Mouse (Mus musculus) forebrain, embryonic 13.5 days (tissue): Measurements from ENCODE around the gene Cabin1. TPM values are rescaled to one million over a fixed set of nuclear protein-coding genes. Genes with fewer than 3 reads are reported as not detected.

Experiments
- ATAC-seq: fragments of 200-750 bp; cut with Nextera tagmentation; 2 replicates; pipeline ENCODE4 v1.8.0; 2017
- H3K27ac ChIP-seq: fragments of 300-500 bp; sonication (generic); 2 replicates; pipeline ENCODE4 v1.5.1; 2015; ENCODE audit warnings: inconsistent platforms, mild to moderate bottlenecking, moderate library complexity
- H3K27me3 ChIP-seq: fragments of 300-500 bp; sonication (generic); 2 replicates; pipeline ENCODE4 v1.6.1; 2015; ENCODE audit warnings: mild to moderate bottlenecking, inconsistent platforms
- H3K36me3 ChIP-seq: fragments of 300-500 bp; sonication (generic); 2 replicates; pipeline ENCODE4 v1.6.1; 2015; ENCODE audit warnings: mild to moderate bottlenecking, inconsistent platforms; ENCODE audit not compliant: poor library complexity, severe bottlenecking
- H3K4me1 ChIP-seq: fragments of 300-500 bp; sonication (generic); 2 replicates; pipeline ENCODE4 v1.6.1; 2015; ENCODE audit warnings: inconsistent platforms
- H3K4me2 ChIP-seq: fragments of 300-500 bp; sonication (generic); 2 replicates; pipeline ENCODE4 v1.6.1; 2015; ENCODE audit warnings: inconsistent platforms, mild to moderate bottlenecking, moderate library complexity
- H3K4me3 ChIP-seq: fragments of 300-500 bp; sonication (generic); 2 replicates; pipeline ENCODE4 v1.5.1; 2015; ENCODE audit warnings: mild to moderate bottlenecking, inconsistent platforms
- H3K9ac ChIP-seq: fragments of 300-500 bp; sonication (generic); 2 replicates; pipeline ENCODE4 v1.6.1; 2015; ENCODE audit warnings: mild to moderate bottlenecking, inconsistent platforms
- H3K9me3 ChIP-seq: fragments of 300-500 bp; sonication (generic); replicated peaks from 2 replicates; pipeline ENCODE4 v1.6.1; 2016; ENCODE audit warnings: inconsistent platforms
- WGBS: fragments of 180-500 bp; shearing (Covaris S2); methylation state at CpG from one replicate; pipeline ENCODE4 v1.1.7; 2015; 5-methylcytosine and 5-hydroxymethylcytosine counted together
- polyA plus RNA-seq: library from polyadenylated mRNA; unstranded; fragments of >200 nt; fragmentation: Nextera tagmentation; extraction: Ambion mirVana; gene quantifications from 2 replicates; pipeline ENCODE4 v1.2.1, GENCODE M21; 2015

The Cabin1 gene
- polyA plus RNA-seq, 1 experiment from 2014 or later = 36.9 TPM

DNA sequence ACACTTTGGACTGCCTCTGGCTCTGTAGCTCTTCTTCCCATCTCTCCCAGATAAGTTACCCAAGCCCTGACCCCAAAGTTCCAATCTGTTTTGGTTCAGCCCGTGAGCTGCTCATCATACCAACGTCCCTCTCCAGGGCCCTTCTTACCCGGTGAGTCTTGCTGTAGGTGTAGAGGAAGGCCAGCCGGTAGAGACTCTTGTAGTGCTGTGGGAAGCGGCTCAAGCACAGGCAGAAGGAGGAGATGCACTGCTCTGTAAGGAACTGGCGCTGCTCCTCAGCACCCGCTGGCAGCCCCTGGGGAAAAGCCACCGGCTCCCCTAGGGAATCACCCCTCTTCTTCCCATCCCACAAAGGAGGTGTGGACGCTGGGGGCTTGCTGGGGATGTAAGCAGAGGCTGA lies 69.6 kb downstream of the Cabin1 start:
- 97% methylated on average over 9 of the region's 9 CpGs for WGBS
- H3K36me3 ChIP-seq = peaks cover 88% of the 10 kb centered on the region
- no peak for ATAC-seq

DNA sequence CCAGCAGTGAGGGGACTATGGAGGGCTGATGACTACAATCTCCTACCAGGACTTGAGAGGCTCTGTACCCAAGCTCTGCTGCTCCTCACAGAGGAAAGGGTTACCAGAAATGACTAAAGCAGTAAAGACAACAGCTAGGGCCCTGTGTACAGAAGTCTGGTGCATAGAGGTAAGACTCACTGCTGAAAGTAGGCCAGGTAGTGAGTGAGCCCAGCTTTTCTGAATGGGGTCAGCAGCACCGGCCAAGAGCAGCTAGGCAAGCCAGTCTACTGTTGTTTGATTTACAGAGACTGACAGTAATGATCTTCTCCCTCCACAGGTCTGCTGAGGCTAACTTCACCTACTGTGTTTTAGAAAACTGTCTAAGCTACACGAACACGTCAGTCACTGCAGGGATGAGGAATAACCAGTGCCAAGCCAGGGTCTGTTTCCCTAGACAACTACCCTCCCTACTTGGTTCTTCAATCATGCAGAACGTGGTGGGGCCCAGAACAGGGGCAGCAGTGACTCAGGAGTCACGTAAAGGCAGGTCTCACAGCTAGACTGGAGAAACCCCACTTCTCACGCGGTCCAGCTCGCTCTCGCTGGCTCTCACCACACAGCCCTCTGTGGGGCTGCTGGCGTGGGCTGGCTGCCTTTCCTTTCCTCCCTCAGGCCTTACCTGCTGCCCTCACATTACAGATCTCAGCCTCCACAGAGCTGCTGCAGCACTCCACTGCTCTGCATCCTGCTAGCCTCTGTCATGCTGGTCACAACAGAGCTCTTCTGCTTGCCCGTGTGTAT lies 70.5 kb downstream of the Cabin1 start:
- H3K4me1 ChIP-seq = no peaks in the 10 kb centered on the region
- H3K9ac ChIP-seq = no peak overlapping the region
- no peaks in the 10 kb centered on the region for H3K9me3 ChIP-seq
- no peaks in the 10 kb centered on the region for H3K27me3 ChIP-seq
- 88% methylated on average over 11 of the region's 11 CpGs for WGBS
- ATAC-seq = no peak
- no peak overlapping the region for H3K4me2 ChIP-seq
- peaks cover 88% of the 10 kb centered on the region for H3K36me3 ChIP-seq
- H3K27ac ChIP-seq = no peak overlapping the region
- no peak overlapping the region for H3K4me3 ChIP-seq

More for the DNA sequence above, 69.6 kb downstream of the Cabin1 start:
- no peak overlapping the region for H3K27ac ChIP-seq
- no peaks in the 10 kb centered on the region for H3K27me3 ChIP-seq
- H3K9ac ChIP-seq = no peak overlapping the region
- H3K4me1 ChIP-seq = no peaks in the 10 kb centered on the region
- H3K4me2 ChIP-seq = no peak overlapping the region
- H3K4me3 ChIP-seq = no peak overlapping the region
- no peaks in the 10 kb centered on the region for H3K9me3 ChIP-seq

DNA sequence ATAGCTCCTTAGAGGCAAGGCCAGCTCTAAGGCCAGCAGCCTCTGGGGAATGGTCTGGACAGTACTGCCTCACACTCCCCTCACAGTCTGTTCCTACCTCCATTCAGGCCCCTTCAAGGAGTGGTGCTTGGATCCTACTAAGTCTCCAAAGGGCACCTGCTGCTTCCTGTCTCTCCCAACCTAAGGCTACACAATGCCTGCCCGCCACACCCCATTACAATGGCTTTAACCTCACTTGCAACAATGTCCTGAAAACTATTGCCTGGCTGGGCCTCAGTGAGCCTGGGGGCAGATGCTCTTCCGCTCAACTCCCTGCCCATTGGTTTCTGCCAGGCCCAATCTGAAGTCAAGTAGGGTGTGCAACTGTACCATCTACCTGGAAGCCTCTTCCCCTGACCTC lies 75.5 kb downstream of the Cabin1 start:
- peaks cover 70% of the 10 kb centered on the region for H3K36me3 ChIP-seq
- H3K4me2 ChIP-seq = no peak overlapping the region
- peaks cover 23% of the 10 kb centered on the region for H3K4me1 ChIP-seq
- H3K9ac ChIP-seq = no peak overlapping the region
- ATAC-seq = no peak
- WGBS = 88% methylated on average over 2 of the region's 2 CpGs
- no peaks in the 10 kb centered on the region for H3K27me3 ChIP-seq
- H3K9me3 ChIP-seq = no peaks in the 10 kb centered on the region
- no peak overlapping the region for H3K27ac ChIP-seq
- H3K4me3 ChIP-seq = no peak overlapping the region

DNA sequence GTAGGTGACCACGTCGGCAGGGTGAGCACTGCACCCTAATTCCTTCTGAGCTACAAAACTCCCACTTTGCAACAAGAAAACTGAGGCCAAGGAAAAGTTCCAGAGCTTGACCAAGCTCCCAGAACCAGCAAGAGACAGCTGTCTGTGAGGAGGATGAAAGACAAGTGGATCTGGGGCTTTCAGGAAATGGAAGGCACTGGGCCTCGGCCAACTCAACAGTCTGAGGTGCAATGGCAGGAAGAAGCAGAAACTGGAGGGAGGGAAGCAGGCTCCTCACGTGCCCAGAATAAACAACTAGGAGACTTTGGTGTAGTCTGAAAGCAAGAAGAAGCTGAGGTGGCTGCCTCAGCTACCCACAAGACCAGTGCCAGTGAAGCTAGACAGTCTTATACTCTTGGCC lies 77.4 kb downstream of the Cabin1 start:
- H3K4me2 ChIP-seq = no peak overlapping the region
- no peaks in the 10 kb centered on the region for H3K9me3 ChIP-seq
- peaks cover 68% of the 10 kb centered on the region for H3K36me3 ChIP-seq
- H3K4me3 ChIP-seq = no peak overlapping the region
- peaks cover 25% of the 10 kb centered on the region for H3K4me1 ChIP-seq
- no peak overlapping the region for H3K27ac ChIP-seq
- H3K9ac ChIP-seq = no peak overlapping the region; the same call in 1 of the 2 replicates
- WGBS = 85% methylated on average over 4 of the region's 4 CpGs
- H3K27me3 ChIP-seq = no peaks in the 10 kb centered on the region
- no peak for ATAC-seq

DNA sequence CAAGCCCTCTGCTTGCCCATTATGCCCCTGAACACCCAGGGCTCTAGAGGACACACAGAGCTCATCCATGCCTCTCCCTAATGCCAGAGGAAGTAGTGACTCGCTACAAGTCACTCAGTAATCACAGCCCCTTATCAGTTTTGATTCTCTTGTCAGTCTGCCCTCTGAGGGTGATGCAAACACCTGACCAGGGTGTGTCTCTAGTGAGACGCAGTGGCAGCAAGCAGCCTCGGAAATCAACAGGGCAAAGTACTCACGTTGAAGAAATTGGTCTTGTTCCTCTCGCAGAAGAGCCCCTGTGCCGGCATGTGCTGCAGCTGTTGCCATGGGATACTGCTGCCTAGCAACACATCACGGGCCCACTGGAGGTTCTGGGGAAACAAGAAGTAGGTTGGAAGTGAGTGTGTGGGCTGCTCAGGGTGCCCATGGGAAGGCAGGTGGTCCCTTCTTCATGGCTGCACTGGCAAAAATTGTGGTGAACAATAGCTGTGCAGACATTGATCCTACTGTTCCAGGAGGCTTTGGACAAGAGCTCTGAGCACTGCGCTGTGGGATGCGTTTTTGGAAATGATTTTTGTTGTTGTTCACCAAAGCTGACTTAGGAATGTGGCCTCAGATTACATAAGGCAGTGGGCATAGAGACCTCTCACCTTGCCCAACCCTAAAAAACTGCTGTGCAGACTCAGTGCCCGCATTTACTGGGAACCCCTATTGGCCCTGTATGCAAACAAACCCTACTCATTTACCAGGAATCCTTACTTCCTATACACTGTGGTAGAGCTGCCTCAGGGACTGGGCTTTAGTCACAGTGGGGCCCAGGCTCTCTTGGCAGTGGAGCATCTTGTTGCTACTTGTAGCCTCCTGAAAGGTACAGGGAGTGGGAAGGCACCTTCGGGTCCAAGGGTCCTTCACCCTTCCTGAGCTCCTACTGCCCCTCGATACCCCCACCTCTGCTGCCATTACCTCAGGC lies 79.8 kb downstream of the Cabin1 start:
- WGBS = 44% methylated on average over 12 of the region's 12 CpGs
- peaks cover 25% of the 10 kb centered on the region for H3K4me1 ChIP-seq
- H3K27me3 ChIP-seq = no peaks in the 10 kb centered on the region
- H3K36me3 ChIP-seq = peaks cover 78% of the 10 kb centered on the region
- ATAC-seq = peak; percentile 93
- peak overlapping the region; percentile 20 for H3K4me2 ChIP-seq
- H3K27ac ChIP-seq = peak overlapping the region; percentile 72
- H3K4me3 ChIP-seq = no peak overlapping the region
- no peaks in the 10 kb centered on the region for H3K9me3 ChIP-seq
- no peak overlapping the region for H3K9ac ChIP-seq

DNA sequence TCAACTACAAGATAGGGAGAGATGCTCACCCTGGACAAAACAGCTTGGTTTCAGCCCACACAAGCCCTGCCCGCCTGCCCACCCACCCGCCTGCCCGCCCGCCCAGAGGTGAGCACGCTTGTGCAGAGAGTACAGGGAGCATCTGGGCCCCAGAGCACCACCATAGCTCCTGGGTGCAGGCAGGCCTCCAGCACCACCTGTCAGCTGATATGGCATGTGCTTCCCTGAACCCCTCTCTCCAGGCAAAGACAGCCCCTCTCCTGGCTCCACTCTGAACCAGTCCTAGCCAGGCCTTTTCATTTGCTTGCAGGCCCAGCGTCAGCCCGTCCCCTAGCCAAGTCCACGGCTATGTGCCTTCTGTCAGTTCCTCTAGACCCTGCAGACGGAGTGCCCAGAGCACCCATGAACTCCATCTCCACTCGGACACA lies 83.6 kb downstream of the Cabin1 start:
- H3K4me3 ChIP-seq = no peak overlapping the region
- no peak overlapping the region for H3K27ac ChIP-seq
- no peak overlapping the region for H3K9ac ChIP-seq
- WGBS = 91% methylated on average over 10 of the region's 10 CpGs
- H3K27me3 ChIP-seq = no peaks in the 10 kb centered on the region
- H3K9me3 ChIP-seq = no peaks in the 10 kb centered on the region
- H3K4me1 ChIP-seq = peaks cover 18% of the 10 kb centered on the region
- no peak overlapping the region for H3K4me2 ChIP-seq
- peaks cover 81% of the 10 kb centered on the region for H3K36me3 ChIP-seq
- no peak for ATAC-seq

DNA sequence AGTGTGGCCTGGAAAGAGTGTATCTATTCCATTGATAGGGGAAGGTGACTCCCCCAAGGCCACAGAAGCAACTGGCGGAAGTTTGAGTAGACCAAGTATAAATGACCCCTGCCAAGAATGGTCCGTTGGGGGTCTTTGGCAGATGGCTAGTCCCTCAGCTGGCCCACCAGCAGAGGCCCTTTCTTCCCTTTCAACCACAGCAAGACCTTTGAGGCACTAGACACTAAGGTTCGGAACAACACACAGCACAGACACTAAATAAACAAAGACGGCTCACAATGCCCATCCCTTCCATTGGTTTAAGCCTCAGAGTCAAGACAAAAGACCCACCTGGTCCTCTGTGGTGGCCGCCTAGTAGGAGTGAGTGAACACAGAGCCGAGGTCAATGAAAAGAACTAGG lies 84.9 kb downstream of the Cabin1 start:
- no peak for ATAC-seq
- Histone ChIP-seq H3K4me3 (no peak overlapping the region), H3K4me2 (no peak overlapping the region), H3K36me3 (peaks cover 91% of the 10 kb centered on the region), H3K9me3 (no peaks in the 10 kb centered on the region), H3K27ac (no peak overlapping the region), H3K27me3 (no peaks in the 10 kb centered on the region), H3K9ac (no peak overlapping the region), H3K4me1 (peaks cover 8% of the 10 kb centered on the region)
- WGBS = 78% methylated on average over 6 of the region's 6 CpGs

DNA sequence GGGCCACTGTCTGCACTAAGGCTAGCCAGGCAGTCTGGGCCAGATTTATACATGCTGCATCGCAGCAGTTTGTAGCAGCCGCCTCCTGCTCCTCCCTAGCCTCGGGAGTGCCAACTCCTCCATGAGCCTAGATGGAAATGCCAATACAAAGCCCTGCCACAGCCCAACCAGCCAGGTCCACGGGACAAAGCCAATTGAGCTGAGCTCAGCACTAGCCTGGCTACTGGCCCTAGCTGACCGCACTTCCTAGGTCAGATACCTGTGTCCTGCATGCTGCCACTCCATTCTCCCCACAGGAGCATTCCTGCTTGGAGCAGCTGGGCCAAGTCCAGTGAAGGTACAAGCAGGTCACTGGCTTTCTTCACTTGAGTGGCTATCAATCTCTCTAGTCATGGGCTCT lies 86.2 kb downstream of the Cabin1 start:
- Histone ChIP-seq H3K4me2 (no peak overlapping the region), H3K27me3 (no peaks in the 10 kb centered on the region), H3K4me3 (no peak overlapping the region), H3K36me3 (peaks cover 83% of the 10 kb centered on the region), H3K9me3 (no peaks in the 10 kb centered on the region), H3K4me1 (no peaks in the 10 kb centered on the region), H3K9ac (no peak overlapping the region), H3K27ac (no peak overlapping the region)
- no peak for ATAC-seq
- WGBS = 88% methylated on average over 5 of the region's 5 CpGs

DNA sequence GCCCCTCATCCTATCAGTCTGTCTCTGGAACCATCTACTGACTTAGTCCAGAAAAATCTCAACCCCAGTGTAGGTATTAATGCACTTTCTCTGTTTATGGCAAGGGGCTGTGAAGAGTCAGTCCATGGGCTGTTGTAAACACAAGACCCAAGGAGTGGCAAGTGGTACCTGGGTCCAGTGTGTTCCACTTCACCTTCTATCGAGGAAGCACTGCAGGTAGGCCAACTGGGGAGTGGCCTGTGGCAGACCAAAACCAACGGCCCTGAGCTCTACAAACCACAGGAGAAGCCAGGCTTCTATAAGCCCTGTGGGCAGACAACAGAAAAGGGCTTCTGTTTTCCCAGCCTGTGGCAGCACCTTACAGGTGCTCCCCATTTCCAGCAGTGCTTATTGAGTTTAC lies 86.6 kb downstream of the Cabin1 start:
- H3K4me1 ChIP-seq = no peaks in the 10 kb centered on the region
- H3K4me2 ChIP-seq = no peak overlapping the region
- no peaks in the 10 kb centered on the region for H3K27me3 ChIP-seq
- H3K4me3 ChIP-seq = no peak overlapping the region
- ATAC-seq = no peak
- peak overlapping the region; percentile 35; the same call in 1 of the 2 replicates for H3K27ac ChIP-seq
- 90% methylated on average over 2 of the region's 2 CpGs for WGBS
- no peaks in the 10 kb centered on the region for H3K9me3 ChIP-seq
- no peak overlapping the region for H3K9ac ChIP-seq
- peaks cover 79% of the 10 kb centered on the region for H3K36me3 ChIP-seq

DNA sequence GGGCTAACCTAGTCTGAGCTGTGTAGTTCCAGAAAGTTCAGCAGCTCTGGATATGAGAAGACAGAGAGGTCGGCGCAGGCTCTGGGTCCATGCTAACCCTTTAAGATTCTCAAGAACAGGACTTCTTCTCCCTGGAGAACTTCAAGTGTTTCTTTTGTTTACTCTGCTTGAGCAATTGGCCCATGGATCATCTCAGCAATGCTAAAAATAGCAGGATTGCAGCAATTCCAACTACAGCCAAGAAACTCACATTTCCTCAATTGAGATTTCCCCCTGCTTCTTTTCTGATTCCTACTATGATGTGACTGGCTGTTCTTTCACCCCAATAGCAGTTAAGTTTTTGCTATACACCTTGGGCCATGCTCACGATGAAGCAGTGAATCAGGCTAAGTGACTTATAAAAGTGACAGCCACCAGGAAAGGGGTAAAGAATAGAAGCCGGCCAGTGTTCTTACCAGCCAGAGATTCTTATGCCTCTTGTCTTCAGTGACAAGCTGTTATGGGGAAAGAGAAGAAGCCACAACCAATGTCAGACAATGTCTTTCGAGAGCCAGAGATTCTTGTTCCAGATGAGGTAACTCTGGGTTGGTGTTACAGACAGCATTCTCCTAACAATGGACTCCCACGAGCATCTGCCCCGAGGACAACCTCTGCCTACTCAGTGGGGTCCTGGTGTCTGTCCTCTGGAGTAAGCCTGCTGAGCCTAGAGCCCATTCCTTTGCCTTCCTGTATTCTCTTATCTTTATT lies 87.1 kb downstream of the Cabin1 start:
- 91% methylated on average over 7 of the region's 7 CpGs for WGBS
- no peak for ATAC-seq
- Histone ChIP-seq H3K27ac (peak overlapping the region; percentile 35; the same call in 1 of the 2 replicates), H3K9me3 (no peaks in the 10 kb centered on the region), H3K4me2 (no peak overlapping the region), H3K4me3 (no peak overlapping the region), H3K9ac (no peak overlapping the region), H3K36me3 (peaks cover 75% of the 10 kb centered on the region), H3K27me3 (no peaks in the 10 kb centered on the region), H3K4me1 (no peaks in the 10 kb centered on the region)

DNA sequence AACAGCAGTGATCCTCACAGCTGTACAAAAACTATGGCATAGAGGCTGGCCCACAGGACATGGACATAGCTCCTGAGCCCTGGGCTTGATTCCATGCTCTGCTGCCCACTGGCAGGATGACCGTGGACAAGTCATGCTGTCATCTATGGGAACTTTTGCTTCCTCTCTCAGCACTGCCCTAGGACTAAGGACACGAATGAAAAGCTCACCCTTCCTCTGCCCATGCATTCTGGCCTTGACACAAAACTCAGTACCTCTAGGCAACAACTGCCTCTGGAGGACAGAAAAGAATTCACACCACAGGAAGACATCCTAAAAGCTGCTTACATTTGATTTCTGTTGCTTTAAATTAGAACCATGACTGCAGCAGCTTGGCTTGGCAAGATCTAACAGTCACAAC lies 87.9 kb downstream of the Cabin1 start:
- H3K4me2 ChIP-seq = no peak overlapping the region
- H3K4me3 ChIP-seq = no peak overlapping the region
- no peaks in the 10 kb centered on the region for H3K27me3 ChIP-seq
- H3K4me1 ChIP-seq = no peaks in the 10 kb centered on the region
- 87% methylated on average over 2 of the region's 2 CpGs for WGBS
- peaks cover 68% of the 10 kb centered on the region for H3K36me3 ChIP-seq
- H3K9me3 ChIP-seq = no peaks in the 10 kb centered on the region
- no peak overlapping the region for H3K27ac ChIP-seq
- H3K9ac ChIP-seq = no peak overlapping the region
- ATAC-seq = no peak

DNA sequence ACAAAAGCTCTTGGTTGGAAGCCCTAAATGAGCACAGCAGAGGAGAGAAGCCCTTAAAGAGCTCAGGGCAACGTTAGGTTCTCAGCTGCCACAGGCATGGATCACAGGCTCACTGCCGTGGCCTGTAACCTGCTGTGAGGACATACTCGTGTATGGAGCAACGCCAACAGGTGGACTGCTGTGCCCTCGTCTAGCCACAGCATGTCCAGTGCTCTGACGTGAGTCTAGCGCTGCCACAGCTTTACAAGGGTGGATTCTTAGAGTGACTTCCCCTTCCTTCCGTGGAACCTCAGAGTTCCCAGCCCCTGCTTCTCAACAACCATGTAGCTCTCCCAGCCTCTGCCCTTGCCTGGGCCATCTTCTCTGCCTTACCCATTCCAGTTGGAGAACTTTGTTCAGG lies 88.5 kb downstream of the Cabin1 start:
- Histone ChIP-seq H3K27ac (no peak overlapping the region), H3K9me3 (no peaks in the 10 kb centered on the region), H3K27me3 (no peaks in the 10 kb centered on the region), H3K4me3 (no peak overlapping the region), H3K4me2 (no peak overlapping the region), H3K4me1 (no peaks in the 10 kb centered on the region), H3K9ac (no peak overlapping the region), H3K36me3 (peaks cover 64% of the 10 kb centered on the region)
- no peak for ATAC-seq
- whole genome bisulfite sequencing = 75% methylated on average over 8 of the region's 8 CpGs
